Mouse (Mus musculus): ENCODE results near the gene Atp6v0e2.

The Atp6v0e2 gene

GRCm38 (mm10) chr6:48578736-48579135 is 41.3 kb downstream of the Atp6v0e2 start:
- DNase-seq: no peak

DNA sequence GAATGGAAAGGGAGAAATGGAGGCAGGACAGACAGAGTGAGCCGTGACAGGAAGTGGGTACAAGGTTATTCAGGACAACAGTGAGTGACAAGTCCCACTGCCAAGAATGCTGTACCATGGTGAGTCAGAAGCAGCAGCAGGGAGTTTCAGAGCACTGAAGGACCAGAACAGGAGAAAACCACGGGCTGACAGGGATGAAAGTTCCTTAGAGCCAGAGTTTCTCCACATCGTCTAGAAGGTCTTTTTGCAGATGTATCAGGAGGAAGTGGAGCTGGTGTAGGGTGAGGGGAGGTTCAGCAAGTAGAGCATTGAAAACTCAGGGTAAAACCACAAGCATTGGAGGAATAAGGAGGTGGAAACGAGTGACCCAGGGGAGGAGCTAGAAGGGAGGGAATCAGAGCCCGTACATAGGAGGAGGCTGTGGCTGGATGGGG is 41.8 kb downstream of the Atp6v0e2 start:
- DNase-seq: no peak

GRCm38 (mm10) chr6:48581257-48581656 is 43.8 kb downstream of the Atp6v0e2 start:
- no peak for DNase-seq

GRCm38 (mm10) chr6:48582037-48582436 is 44.6 kb downstream of the Atp6v0e2 start:
- peak; percentile 74 for DNase-seq

DNA sequence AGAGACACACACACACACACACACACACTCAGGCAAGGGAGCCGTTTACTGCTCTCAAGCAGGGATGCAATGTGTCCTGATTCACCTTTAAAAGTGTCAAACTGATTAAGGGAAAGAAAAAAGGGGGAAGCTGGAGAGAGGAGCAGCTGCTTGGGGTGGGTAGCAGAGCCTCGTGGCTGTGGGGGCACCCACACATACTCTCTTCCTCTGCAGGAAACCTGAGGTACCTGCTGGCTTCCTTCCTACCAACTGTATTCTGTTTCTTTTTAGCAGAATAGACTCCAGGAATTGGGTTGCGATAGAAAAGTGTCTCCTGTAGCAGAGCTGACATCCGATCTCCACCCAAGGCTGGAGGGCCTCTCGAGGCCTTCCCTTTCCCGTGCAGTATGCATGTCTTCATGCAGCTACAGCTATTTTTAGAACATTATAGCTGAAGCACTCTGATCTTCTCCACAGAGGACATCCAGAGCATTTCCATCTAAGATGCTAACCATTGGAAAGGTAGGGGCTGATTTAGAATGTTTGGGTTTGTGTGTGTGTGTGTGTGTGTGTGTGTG is 51.9 kb downstream of the Atp6v0e2 start, which contains the start of gene Gm45021:
TSS of gene Gm45021 (plus strand) at position 417 of the 557 bp plus-strand sequence.
- no peak for DNase-seq

All from cerebellum, adult 9-10 months (tissue).